Mouse (Mus musculus) kidney, embryonic 15.5 days (tissue): ENCODE measurements around the gene Plekhg3. TPM values are rescaled to one million over a fixed set of nuclear protein-coding genes. Genes with fewer than 3 reads are reported as not detected.

Source experiments
- ATAC-seq: fragments of 200-750 bp; cut with Nextera tagmentation; replicated peaks from 2 replicates; pipeline ENCODE4 v1.8.0; 2017; ENCODE audit warnings: moderate TSS enrichment; ENCODE audit not compliant: low FRiP score
- H3K27ac ChIP-seq: fragments of 300-500 bp; sonication (generic); 2 replicates; pipeline ENCODE4 v1.5.1; 2015; ENCODE audit warnings: mild to moderate bottlenecking, inconsistent platforms
- H3K27me3 ChIP-seq: fragments of 300-500 bp; sonication (generic); 2 replicates; pipeline ENCODE4 v1.6.1; 2015; ENCODE audit warnings: inconsistent platforms
- H3K36me3 ChIP-seq: fragments of 300-500 bp; sonication (generic); 2 replicates; pipeline ENCODE4 v1.6.1; 2015; ENCODE audit warnings: inconsistent platforms
- H3K4me1 ChIP-seq: fragments of 300-500 bp; sonication (generic); 2 replicates; pipeline ENCODE4 v1.6.1; 2015; ENCODE audit warnings: inconsistent platforms
- H3K4me2 ChIP-seq: fragments of 300-500 bp; sonication (generic); 2 replicates; pipeline ENCODE4 v1.6.1; 2015; ENCODE audit warnings: moderate library complexity, mild to moderate bottlenecking, inconsistent platforms
- H3K4me3 ChIP-seq: fragments of 300-500 bp; sonication (generic); replicated peaks from 2 replicates; pipeline ENCODE4 v1.5.1; 2015; ENCODE audit warnings: mild to moderate bottlenecking, inconsistent platforms
- H3K9ac ChIP-seq: fragments of 300-500 bp; sonication (generic); 2 replicates; pipeline ENCODE4 v1.6.1; 2015; ENCODE audit warnings: mild to moderate bottlenecking, inconsistent platforms
- H3K9me3 ChIP-seq: fragments of 300-500 bp; sonication (generic); replicated peaks from 2 replicates; pipeline ENCODE4 v1.6.1; 2016; ENCODE audit warnings: inconsistent platforms
- WGBS: fragments of 180-500 bp; shearing (Covaris S2); methylation state at CpG from one replicate; pipeline ENCODE4 v1.1.7; 2015; ENCODE audit warnings: mixed read lengths; 5-methylcytosine and 5-hydroxymethylcytosine counted together
- microRNA-seq: library from miRNA; unstranded; fragments of <30 nt; microRNA quantifications from one replicate; pipeline ENCODE4, GENCODE M21; 2016
- polyA plus RNA-seq: library from polyadenylated mRNA; unstranded; fragments of >200 nt; fragmentation: Nextera tagmentation; extraction: Ambion mirVana; gene quantifications from 2 replicates; pipeline ENCODE4 v1.2.1, GENCODE M21; 2015

Plekhg3 gene
- polyA plus RNA-seq, 1 experiment from 2014 or later: 18.2 TPM

GRCm38 (mm10) chr12:76608997-76609565 lies 78.4 kb downstream of the Plekhg3 start:
- H3K27me3 ChIP-seq: no peaks in the 10 kb centered on the region
- WGBS: 77% methylated on average over 15 of the region's 15 CpGs
- H3K4me3 ChIP-seq: no peak overlapping the region
- H3K36me3 ChIP-seq: no peaks in the 10 kb centered on the region
- no peaks in the 10 kb centered on the region for H3K9me3 ChIP-seq
- no peak overlapping the region for H3K4me2 ChIP-seq
- no peak overlapping the region for H3K9ac ChIP-seq
- ATAC-seq: no peak
- H3K4me1 ChIP-seq: no peaks in the 10 kb centered on the region
- H3K27ac ChIP-seq: no peak overlapping the region

- ATAC-seq: no peak
- 72% methylated on average over 12 of the region's 12 CpGs for WGBS
- Histone ChIP-seq H3K4me3 (no peak overlapping the region), H3K9me3 (no peaks in the 10 kb centered on the region), H3K4me1 (0 out of 2 replicates have a peak, but pooled peaks cover 8% of the 10 kb centered on the region), H3K27ac (no peak overlapping the region), H3K27me3 (no peaks in the 10 kb centered on the region), H3K9ac (no peak overlapping the region), H3K36me3 (no peaks in the 10 kb centered on the region), H3K4me2 (no peak overlapping the region)
These were observed 81.9 kb downstream of the Plekhg3 start for GRCm38 (mm10) chr12:76612621-76613020.

DNA sequence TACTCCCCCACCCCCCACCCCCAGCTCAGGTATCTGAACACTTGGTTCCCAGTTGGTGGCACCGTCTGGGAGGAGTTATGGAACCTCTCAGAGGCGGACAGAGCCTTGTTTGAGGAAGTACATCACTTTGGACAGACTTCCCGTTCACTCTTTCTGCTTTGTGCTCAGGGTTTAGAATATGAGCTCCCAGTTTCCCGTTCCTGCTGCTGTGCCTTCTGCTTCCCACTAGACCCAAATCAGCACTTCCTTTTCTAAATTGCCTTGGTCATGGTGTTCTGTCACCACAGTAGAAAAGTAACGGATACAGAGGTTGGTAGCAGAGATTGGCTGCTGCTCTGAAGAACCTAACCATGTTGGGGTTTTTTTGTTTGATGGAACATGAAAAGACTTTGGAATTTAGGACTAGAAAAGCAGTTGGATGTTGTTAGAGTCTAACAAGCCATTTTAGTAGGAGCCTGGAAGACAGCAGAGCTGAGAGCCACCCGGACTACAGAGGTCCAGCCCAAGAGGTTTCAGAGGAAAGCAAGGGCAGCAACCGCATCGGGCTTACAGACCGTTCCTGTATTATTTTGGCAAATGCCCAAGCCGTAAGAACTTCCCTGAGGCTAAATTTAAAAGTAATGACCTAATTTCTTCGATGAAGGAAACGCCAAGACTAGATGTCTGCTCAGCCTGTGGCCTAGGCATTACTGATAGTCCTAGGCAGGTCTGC lies 84.3 kb downstream of the Plekhg3 start:
- WGBS: 45% methylated on average over 12 of the region's 12 CpGs

DNA sequence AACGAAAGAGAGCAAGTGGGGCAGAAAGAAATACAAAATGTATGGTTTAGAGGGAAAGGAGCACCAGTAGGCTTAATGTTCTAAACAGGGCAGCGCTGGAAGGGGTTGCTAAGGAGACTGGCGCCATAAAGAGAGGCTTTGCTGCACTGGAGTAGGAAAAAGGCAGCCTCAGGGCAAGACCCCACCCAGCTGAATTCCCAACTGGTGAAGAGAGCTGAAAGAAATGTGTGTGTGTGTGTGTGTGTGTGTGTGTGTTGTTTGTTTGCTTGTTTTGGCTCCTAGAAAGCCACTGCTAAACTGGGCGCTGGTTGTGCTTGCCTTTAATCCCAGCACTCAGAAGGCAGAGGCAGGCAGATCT lies 84.9 kb downstream of the Plekhg3 start:
- no peaks in the 10 kb centered on the region for H3K36me3 ChIP-seq
- 72% methylated on average over 4 of the region's 4 CpGs for WGBS
- H3K27ac ChIP-seq: peak overlapping the region; percentile 45; the same call in 1 of the 2 replicates
- H3K27me3 ChIP-seq: no peaks in the 10 kb centered on the region
- H3K4me2 ChIP-seq: no peak overlapping the region
- 0 out of 2 replicates have a peak, but pooled peaks cover 8% of the 10 kb centered on the region for H3K4me1 ChIP-seq
- H3K9me3 ChIP-seq: no peaks in the 10 kb centered on the region
- H3K9ac ChIP-seq: no peak overlapping the region
- H3K4me3 ChIP-seq: no peak overlapping the region
- no peak for ATAC-seq

More for the DNA sequence above, 84.3 kb downstream of the Plekhg3 start:
- H3K27ac ChIP-seq: peak overlapping the region; percentile 45; the same call in 1 of the 2 replicates
- no peak overlapping the region for H3K4me3 ChIP-seq
- no peaks in the 10 kb centered on the region for H3K9me3 ChIP-seq
- no peak overlapping the region for H3K9ac ChIP-seq
- 0 out of 2 replicates have a peak, but pooled peaks cover 8% of the 10 kb centered on the region for H3K4me1 ChIP-seq
- no peak for ATAC-seq
- no peaks in the 10 kb centered on the region for H3K27me3 ChIP-seq
- H3K36me3 ChIP-seq: no peaks in the 10 kb centered on the region
- no peak overlapping the region for H3K4me2 ChIP-seq

GRCm38 (mm10) chr12:76618175-76618574 lies 87.5 kb downstream of the Plekhg3 start:
- no peak overlapping the region for H3K9ac ChIP-seq
- 0 out of 2 replicates have a peak, but pooled peaks cover 8% of the 10 kb centered on the region for H3K4me1 ChIP-seq
- no peaks in the 10 kb centered on the region for H3K36me3 ChIP-seq
- no peak overlapping the region for H3K4me3 ChIP-seq
- no peak overlapping the region for H3K4me2 ChIP-seq
- 75% methylated on average over 4 of the region's 4 CpGs for WGBS
- H3K27ac ChIP-seq: no peak overlapping the region
- H3K27me3 ChIP-seq: no peaks in the 10 kb centered on the region
- ATAC-seq: no peak
- H3K9me3 ChIP-seq: no peaks in the 10 kb centered on the region

- H3K27ac ChIP-seq: no peak overlapping the region
- H3K9me3 ChIP-seq: no peaks in the 10 kb centered on the region
- no peak overlapping the region for H3K9ac ChIP-seq
- H3K4me1 ChIP-seq: 0 out of 2 replicates have a peak, but pooled peaks cover 8% of the 10 kb centered on the region
- H3K36me3 ChIP-seq: no peaks in the 10 kb centered on the region
- H3K4me2 ChIP-seq: no peak overlapping the region
- no peak overlapping the region for H3K4me3 ChIP-seq
- 54% methylated on average over 5 of the region's 5 CpGs for WGBS
- no peaks in the 10 kb centered on the region for H3K27me3 ChIP-seq
- peak; percentile 54; the same call in 1 of the 2 replicates for ATAC-seq
These were observed 89.2 kb downstream of the Plekhg3 start for GRCm38 (mm10) chr12:76619847-76620246.

- H3K4me2 ChIP-seq: no peak overlapping the region
- no peak for ATAC-seq
- H3K9ac ChIP-seq: no peak overlapping the region
- H3K4me3 ChIP-seq: no peak overlapping the region
- WGBS: 78% methylated on average over 6 of the region's 6 CpGs
- no peaks in the 10 kb centered on the region for H3K9me3 ChIP-seq
- no peaks in the 10 kb centered on the region for H3K27me3 ChIP-seq
- H3K27ac ChIP-seq: no peak overlapping the region
- no peaks in the 10 kb centered on the region for H3K4me1 ChIP-seq
- H3K36me3 ChIP-seq: no peaks in the 10 kb centered on the region
These were observed 92.7 kb downstream of the Plekhg3 start for GRCm38 (mm10) chr12:76623374-76623773.

Small RNA genes within 50 kb of the gene (microRNA-seq; reads per million reads assigned to microRNA genes)
- not detected for gene Mir5135

Other genes with a start within 250 kb of the Plekhg3 start
- gene Akap5, start 206.0 kb upstream of the Plekhg3 start, polyA plus RNA-seq: 1.3 and 1.6 TPM in 2 replicates
- gene Zbtb25, start 161.3 kb upstream of the Plekhg3 start, polyA plus RNA-seq: 14.9 and 16.3 TPM in 2 replicates
- gene Zbtb1, start 160.6 kb upstream of the Plekhg3 start, polyA plus RNA-seq: 10.3 and 10.8 TPM in 2 replicates
- gene Hspa2, start 126.7 kb upstream of the Plekhg3 start, polyA plus RNA-seq: 9.3 and 10.3 TPM in 2 replicates
- gene Ppp1r36, start 113.4 kb upstream of the Plekhg3 start, polyA plus RNA-seq: 3.1 and 4.3 TPM in 2 replicates
- gene Sptb, start 179.7 kb downstream of the Plekhg3 start, polyA plus RNA-seq: 1.1 and 2.1 TPM in 2 replicates
- gene Churc1, start 234.6 kb downstream of the Plekhg3 start, polyA plus RNA-seq: 118 and 129 TPM in 2 replicates
- 37.5 and 43.7 TPM in 2 replicates for gene Fntb, start 234.7 kb downstream of the Plekhg3 start, polyA plus RNA-seq